Mouse (Mus musculus) neural tube, embryonic 13.5 days (tissue): ENCODE results near the gene Cnnm4. TPM values are rescaled to one million over a fixed set of nuclear protein-coding genes. Genes with fewer than 3 reads are reported as not detected.

Experiments used
- ATAC-seq: fragments of 200-750 bp; cut with Nextera tagmentation; 2 replicates; pipeline ENCODE4 v1.8.0; 2017; ENCODE audit warnings: low read depth, mild to moderate bottlenecking, moderate TSS enrichment, moderate library complexity
- H3K27ac ChIP-seq: fragments of 300-500 bp; sonication (generic); replicated peaks from 2 replicates; pipeline ENCODE4 v1.5.1; 2015; ENCODE audit warnings: moderate library complexity, mild to moderate bottlenecking, inconsistent platforms
- H3K27me3 ChIP-seq: fragments of 300-500 bp; sonication (generic); 2 replicates; pipeline ENCODE4 v1.6.1; 2015; ENCODE audit warnings: mild to moderate bottlenecking, inconsistent platforms
- H3K36me3 ChIP-seq: fragments of 300-500 bp; sonication (generic); 2 replicates; pipeline ENCODE4 v1.6.1; 2015; ENCODE audit warnings: mild to moderate bottlenecking, inconsistent platforms
- H3K4me1 ChIP-seq: fragments of 300-500 bp; sonication (generic); replicated peaks from 2 replicates; pipeline ENCODE4 v1.6.1; 2015; ENCODE audit warnings: inconsistent platforms
- H3K4me2 ChIP-seq: fragments of 300-500 bp; sonication (generic); 2 replicates; pipeline ENCODE4 v1.6.1; 2015; ENCODE audit warnings: inconsistent platforms, mild to moderate bottlenecking, moderate library complexity
- H3K4me3 ChIP-seq: fragments of 300-500 bp; sonication (generic); 2 replicates; pipeline ENCODE4 v1.5.1; 2015; ENCODE audit warnings: mild to moderate bottlenecking, inconsistent platforms
- H3K9ac ChIP-seq: fragments of 300-500 bp; sonication (generic); 2 replicates; pipeline ENCODE4 v1.6.1; 2015; ENCODE audit warnings: moderate library complexity, mild to moderate bottlenecking, inconsistent platforms
- H3K9me3 ChIP-seq: fragments of 300-500 bp; sonication (generic); 2 replicates; pipeline ENCODE4 v1.6.1; 2016; ENCODE audit warnings: inconsistent platforms
- WGBS: fragments of 180-500 bp; shearing (Covaris S2); methylation state at CpG from one replicate; pipeline ENCODE4 v1.1.7; 2015; 5-methylcytosine and 5-hydroxymethylcytosine counted together
- polyA plus RNA-seq: library from polyadenylated mRNA; unstranded; fragments of >200 nt; fragmentation: Nextera tagmentation; extraction: Ambion mirVana; gene quantifications from 2 replicates; pipeline ENCODE4 v1.2.1, GENCODE M21; 2015

The Cnnm4 gene
- polyA plus RNA-seq, 1 experiment from 2014 or later, result 9.3 TPM

DNA sequence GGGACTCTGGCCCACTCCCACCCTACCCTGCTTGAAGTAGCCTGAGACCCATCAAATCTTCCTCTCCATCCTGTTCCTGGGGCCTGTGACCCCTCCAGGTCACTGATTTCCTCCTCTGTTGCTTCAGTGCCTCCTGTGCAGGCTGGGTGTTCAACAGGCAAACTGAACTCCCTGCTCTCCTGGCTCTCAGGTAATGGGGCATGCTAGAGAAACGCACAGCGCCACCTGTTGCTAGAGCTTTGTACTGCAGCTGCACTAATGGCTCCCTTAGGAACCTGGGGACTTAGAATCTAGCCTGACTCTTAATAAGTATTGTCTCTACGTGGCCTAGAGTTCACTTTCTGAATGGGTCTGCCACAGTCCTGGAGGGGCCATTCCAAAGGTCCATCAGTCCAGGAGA, 29.8 kb downstream of the Cnnm4 start:
- Histone ChIP-seq H3K27ac (no peak overlapping the region), H3K27me3 (no peaks in the 10 kb centered on the region), H3K9ac (no peak overlapping the region), H3K4me2 (no peak overlapping the region), H3K4me3 (no peak overlapping the region), H3K9me3 (no peaks in the 10 kb centered on the region), H3K36me3 (peaks cover 17% of the 10 kb centered on the region), H3K4me1 (no peaks in the 10 kb centered on the region)
- 4% methylated on average over 3 of the region's 3 CpGs for WGBS
- peak; percentile 51; the same call in 1 of the 2 replicates for ATAC-seq

GRCm38 (mm10) chr1:36508238-36508637, 36.8 kb downstream of the Cnnm4 start:
- Histone ChIP-seq H3K36me3 (peaks cover 15% of the 10 kb centered on the region), H3K4me3 (no peak overlapping the region), H3K27me3 (no peaks in the 10 kb centered on the region), H3K9ac (no peak overlapping the region), H3K27ac (no peak overlapping the region), H3K4me1 (peaks cover 5% of the 10 kb centered on the region), H3K9me3 (no peaks in the 10 kb centered on the region), H3K4me2 (no peak overlapping the region)
- 95% methylated on average over 5 of the region's 5 CpGs for WGBS
- no peak for ATAC-seq

DNA sequence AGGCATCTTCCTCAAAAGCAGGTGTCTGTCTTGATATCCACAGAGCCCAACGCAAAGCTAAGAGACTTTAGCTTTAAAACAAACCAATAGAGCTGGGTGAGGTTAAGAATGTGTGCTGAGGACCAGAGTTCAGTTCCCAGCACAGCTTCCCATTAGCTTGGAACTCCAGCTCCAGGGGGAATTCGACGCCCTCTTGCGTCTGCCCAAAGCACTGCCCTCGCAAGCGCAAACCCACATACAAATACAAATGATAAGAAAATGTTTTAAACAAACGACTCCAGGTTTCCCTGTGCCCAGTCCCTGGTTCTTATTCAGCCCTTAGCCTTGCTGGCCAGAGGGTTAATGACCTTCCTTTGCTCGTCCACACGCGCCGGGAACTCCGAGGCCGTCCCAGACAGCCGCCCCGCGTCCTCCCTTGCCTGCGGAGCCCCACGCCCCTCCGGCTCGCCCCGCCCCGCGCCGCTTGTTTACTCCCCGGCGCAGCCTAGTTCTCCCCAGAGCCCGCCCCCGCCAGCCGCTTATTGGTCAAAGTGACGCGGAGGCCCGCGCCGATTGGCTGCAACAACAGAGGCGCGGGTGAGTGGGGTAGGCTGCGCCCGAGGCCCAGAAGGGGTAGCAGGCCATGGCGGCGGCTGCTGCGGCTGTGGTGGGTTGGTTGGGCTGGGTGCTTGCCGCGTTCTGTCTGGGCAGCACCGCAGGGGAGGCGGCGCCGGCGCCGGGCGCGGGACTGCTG, 40.0 kb downstream of the Cnnm4 start, which contains the start of gene Cnnm3:
Cnnm3 (plus strand) TSS at position 579 of the 733 bp plus-strand sequence.
- Histone ChIP-seq H3K36me3 (peaks cover 8% of the 10 kb centered on the region), H3K27ac (peak within 1 kb of the TSS; percentile 99), H3K4me1 (peaks cover 35% of the 10 kb centered on the region), H3K9ac (peak within 1 kb of the TSS; percentile 91), H3K9me3 (no peaks in the 10 kb centered on the region), H3K4me3 (peak within 1 kb of the TSS; percentile 93), H3K4me2 (peak within 1 kb of the TSS; percentile 95), H3K27me3 (no peaks in the 10 kb centered on the region)
- ATAC-seq, result peak; percentile 97
- WGBS, result 2% methylated on average over 51 of the region's 51 CpGs

DNA sequence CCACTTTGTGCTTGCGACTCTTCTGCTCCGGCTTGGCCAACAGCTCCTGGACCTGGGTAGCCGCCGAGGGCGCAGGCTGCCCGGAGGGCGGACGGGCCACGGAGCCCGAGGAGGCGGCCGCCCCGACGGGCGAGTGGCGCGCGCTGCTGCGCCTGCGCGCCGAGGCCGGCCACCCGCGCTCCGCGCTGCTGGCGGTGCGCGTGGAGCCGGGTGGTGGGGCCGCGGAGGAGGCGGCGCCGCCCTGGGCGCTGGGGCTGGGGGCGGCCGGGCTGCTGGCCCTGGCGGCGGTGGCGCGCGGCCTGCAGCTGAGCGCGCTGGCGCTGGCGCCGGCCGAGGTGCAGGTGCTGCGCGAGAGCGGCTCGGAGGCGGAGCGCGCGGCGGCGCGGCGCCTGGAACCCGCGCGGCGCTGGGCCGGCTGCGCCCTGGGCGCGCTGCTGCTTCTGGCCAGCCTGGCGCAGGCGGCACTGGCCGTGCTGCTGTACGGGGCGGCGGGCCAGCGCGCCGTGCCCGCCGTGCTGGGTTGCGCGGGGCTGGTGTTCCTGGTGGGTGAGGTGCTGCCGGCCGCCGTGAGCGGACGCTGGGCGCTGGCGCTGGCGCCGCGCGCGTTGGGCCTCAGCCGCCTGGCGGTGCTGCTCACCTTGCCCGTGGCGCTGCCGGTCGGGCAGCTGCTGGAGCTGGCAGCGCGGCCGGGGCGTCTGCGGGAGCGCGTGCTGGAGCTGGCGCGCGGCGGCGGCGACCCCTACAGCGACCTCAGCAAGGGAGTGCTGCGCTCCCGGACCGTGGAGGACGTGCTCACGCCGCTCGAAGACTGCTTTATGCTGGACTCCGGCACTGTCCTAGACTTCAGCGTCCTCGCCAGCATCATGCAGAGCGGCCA, 40.9 kb downstream of the Cnnm4 start:
- Histone ChIP-seq H3K36me3 (peaks cover 5% of the 10 kb centered on the region; the same call in 1 of the 2 replicates), H3K9me3 (no peaks in the 10 kb centered on the region), H3K4me2 (peak overlapping the region; percentile 95), H3K9ac (peak overlapping the region; percentile 91), H3K4me3 (peak overlapping the region; percentile 93), H3K27ac (peak overlapping the region; percentile 99), H3K27me3 (no peaks in the 10 kb centered on the region), H3K4me1 (peaks cover 38% of the 10 kb centered on the region)
- peak; percentile 82 for ATAC-seq
- WGBS, result under 1% methylated on average over 121 of the region's 126 CpGs

- H3K4me1 ChIP-seq, result peaks cover 44% of the 10 kb centered on the region
- H3K36me3 ChIP-seq, result peaks cover 10% of the 10 kb centered on the region; the same call in 1 of the 2 replicates
- peak overlapping the region; percentile 95 for H3K4me2 ChIP-seq
- H3K9me3 ChIP-seq, result no peaks in the 10 kb centered on the region
- under 1% methylated on average over 16 of the region's 16 CpGs for WGBS
- no peak for ATAC-seq
- peak overlapping the region; percentile 99 for H3K27ac ChIP-seq
- no peaks in the 10 kb centered on the region for H3K27me3 ChIP-seq
- peak overlapping the region; percentile 93 for H3K4me3 ChIP-seq
- peak overlapping the region; percentile 91 for H3K9ac ChIP-seq
These were observed 41.5 kb downstream of the Cnnm4 start for GRCm38 (mm10) chr1:36512966-36513280.

DNA sequence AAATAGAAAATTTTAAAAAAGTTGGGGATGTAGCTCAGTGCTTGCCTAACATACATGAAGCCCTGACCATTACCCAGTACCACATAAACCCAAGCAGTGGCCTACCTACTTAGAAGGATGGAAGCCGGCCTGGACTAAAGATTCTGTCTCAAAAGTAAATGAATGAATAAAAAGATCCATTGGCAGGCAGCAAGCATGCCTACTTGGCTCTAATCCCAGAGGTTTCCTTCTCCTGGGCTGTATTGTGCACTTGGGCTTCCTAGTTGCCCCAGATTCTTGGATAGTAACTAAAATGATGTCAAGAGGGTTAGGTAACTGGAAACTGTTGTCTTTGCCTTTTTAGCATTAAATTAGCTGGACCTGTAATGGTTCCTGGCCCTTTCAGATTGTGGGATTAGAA, 41.9 kb downstream of the Cnnm4 start:
- ATAC-seq, result no peak
- 0% methylated on average over 1 of the region's 1 CpGs for WGBS
- peak overlapping the region; percentile 99; the same call in 1 of the 2 replicates for H3K27ac ChIP-seq

DNA sequence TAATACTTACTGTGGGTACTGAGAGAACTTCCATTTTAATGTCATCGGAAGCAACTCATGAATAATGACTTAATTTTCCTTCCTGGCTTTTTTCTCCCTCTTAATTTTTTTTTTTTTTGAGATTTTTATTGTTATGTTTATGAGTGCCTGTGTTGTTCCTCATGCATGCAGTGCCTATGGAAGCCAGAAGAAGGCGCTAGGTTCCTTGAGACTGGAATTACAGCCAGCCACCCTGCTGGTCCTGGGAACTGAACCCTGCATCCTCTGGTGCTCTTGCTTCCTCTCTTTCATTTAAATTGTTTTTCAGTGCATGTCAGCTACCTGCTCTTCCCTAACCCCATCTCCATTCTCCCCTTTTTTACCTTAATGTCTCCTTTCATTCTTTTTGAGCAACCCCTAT, 42.3 kb downstream of the Cnnm4 start:
- Histone ChIP-seq H3K27ac (no peak overlapping the region), H3K9me3 (no peaks in the 10 kb centered on the region), H3K4me3 (peak overlapping the region; percentile 93), H3K36me3 (peaks cover 17% of the 10 kb centered on the region), H3K9ac (peak overlapping the region; percentile 91), H3K27me3 (no peaks in the 10 kb centered on the region), H3K4me2 (peak overlapping the region; percentile 95), H3K4me1 (peaks cover 49% of the 10 kb centered on the region)
- 36% methylated on average over 2 of the region's 2 CpGs for WGBS
- ATAC-seq, result no peak

More for the DNA sequence above, 41.9 kb downstream of the Cnnm4 start:
- H3K27me3 ChIP-seq, result no peaks in the 10 kb centered on the region
- H3K9ac ChIP-seq, result peak overlapping the region; percentile 91
- H3K36me3 ChIP-seq, result peaks cover 13% of the 10 kb centered on the region; the same call in 1 of the 2 replicates
- H3K4me2 ChIP-seq, result peak overlapping the region; percentile 95
- peak overlapping the region; percentile 93 for H3K4me3 ChIP-seq
- no peaks in the 10 kb centered on the region for H3K9me3 ChIP-seq
- peaks cover 47% of the 10 kb centered on the region for H3K4me1 ChIP-seq

DNA sequence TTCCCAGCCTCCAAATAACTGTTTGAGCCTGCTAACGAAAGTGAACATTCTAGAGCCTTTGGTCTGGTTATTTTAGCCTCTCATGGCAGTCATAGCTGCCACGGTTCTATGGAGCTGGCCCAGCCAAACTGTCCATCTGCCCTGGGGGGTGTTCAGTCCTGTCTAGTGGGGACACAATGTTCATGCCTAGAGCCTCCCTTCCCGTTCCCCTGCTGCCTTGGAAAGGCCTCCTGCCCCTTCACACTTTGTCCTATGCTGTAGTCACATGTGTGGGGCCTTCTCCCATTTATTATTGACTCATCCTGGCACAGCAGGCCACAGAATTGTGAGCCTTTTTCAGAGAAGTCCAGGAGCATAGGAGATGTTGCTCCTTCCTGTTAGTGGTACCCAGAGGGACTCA, 46.8 kb downstream of the Cnnm4 start:
- no peaks in the 10 kb centered on the region for H3K27me3 ChIP-seq
- no peak overlapping the region for H3K4me2 ChIP-seq
- no peak overlapping the region for H3K27ac ChIP-seq
- ATAC-seq, result no peak
- H3K9ac ChIP-seq, result no peak overlapping the region
- H3K9me3 ChIP-seq, result no peaks in the 10 kb centered on the region
- peaks cover 60% of the 10 kb centered on the region for H3K4me1 ChIP-seq
- H3K36me3 ChIP-seq, result peaks cover 59% of the 10 kb centered on the region
- WGBS, result 78% methylated on average over 3 of the region's 3 CpGs
- no peak overlapping the region for H3K4me3 ChIP-seq

- H3K4me1 ChIP-seq, result peaks cover 60% of the 10 kb centered on the region
- H3K9ac ChIP-seq, result no peak overlapping the region
- no peak overlapping the region for H3K27ac ChIP-seq
- no peak overlapping the region for H3K4me2 ChIP-seq
- H3K27me3 ChIP-seq, result no peaks in the 10 kb centered on the region
- no peaks in the 10 kb centered on the region for H3K9me3 ChIP-seq
- peaks cover 72% of the 10 kb centered on the region for H3K36me3 ChIP-seq
- WGBS, result 78% methylated on average over 11 of the region's 11 CpGs
- ATAC-seq, result no peak
- no peak overlapping the region for H3K4me3 ChIP-seq
These were observed 48.2 kb downstream of the Cnnm4 start for GRCm38 (mm10) chr1:36519626-36520025.

DNA sequence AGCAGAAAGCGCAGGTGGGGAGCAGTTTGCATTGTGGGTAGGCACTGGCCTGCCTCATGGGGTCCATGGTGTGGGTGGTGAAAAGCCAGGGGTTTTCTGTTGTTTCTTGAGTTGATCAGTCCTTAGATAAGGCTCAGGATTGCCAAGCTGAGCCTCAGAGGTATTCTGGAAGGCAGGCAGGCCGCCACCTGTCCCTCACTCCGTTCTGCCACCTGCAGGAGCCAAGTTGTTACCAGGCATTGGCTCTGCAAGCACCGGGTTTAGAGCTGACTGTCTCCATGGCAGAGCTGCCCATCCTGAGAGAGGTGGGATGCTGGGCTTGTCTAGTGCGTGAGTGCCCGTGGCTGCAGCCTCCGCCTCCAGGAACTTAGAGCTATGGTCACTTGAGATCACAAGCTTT, 50.8 kb downstream of the Cnnm4 start:
- no peaks in the 10 kb centered on the region for H3K27me3 ChIP-seq
- peaks cover 44% of the 10 kb centered on the region for H3K4me1 ChIP-seq
- no peak overlapping the region for H3K27ac ChIP-seq
- H3K4me3 ChIP-seq, result no peak overlapping the region
- no peak overlapping the region for H3K4me2 ChIP-seq
- 93% methylated on average over 7 of the region's 7 CpGs for WGBS
- peaks cover 93% of the 10 kb centered on the region for H3K36me3 ChIP-seq
- H3K9me3 ChIP-seq, result no peaks in the 10 kb centered on the region
- H3K9ac ChIP-seq, result no peak overlapping the region
- ATAC-seq, result no peak

DNA sequence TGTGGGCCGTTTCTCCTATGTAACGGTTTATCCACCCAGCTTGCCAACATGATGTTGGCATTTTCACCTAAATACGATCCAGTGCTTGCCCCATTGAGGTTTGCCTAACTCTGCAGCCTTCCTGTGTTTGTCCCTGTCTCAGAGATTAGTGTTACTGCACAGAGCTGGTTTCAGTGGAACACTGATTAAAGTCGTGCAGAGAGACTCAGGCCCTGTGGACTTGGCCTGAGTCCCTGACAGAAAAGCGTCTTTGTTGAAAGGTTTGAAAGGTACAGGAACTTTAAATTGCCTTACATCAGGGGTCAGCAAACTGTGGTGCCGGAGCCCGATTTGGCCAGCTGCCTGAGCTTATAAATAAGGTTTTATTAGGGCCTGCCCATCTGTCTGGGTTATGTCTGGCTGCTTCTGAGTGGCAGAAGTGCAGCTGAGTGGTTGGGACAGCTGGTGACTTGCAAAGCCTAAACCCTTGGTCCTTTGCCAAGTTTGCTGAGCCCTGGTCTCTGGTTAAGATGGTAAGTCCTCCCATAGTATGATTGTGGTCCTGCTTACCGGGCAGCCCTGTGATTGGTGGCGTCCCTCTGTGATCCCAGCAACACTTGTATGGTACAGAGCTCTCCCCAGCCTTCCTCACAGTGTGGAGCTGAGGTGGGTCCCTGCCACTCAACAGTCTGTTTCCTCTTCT, 52.1 kb downstream of the Cnnm4 start:
- 38% methylated on average over 9 of the region's 9 CpGs for WGBS
- H3K4me1 ChIP-seq, result peaks cover 46% of the 10 kb centered on the region
- ATAC-seq, result peak; percentile 65
- H3K27ac ChIP-seq, result peak overlapping the region; percentile 67
- H3K9me3 ChIP-seq, result no peaks in the 10 kb centered on the region
- no peak overlapping the region for H3K4me3 ChIP-seq
- H3K27me3 ChIP-seq, result no peaks in the 10 kb centered on the region
- no peak overlapping the region for H3K4me2 ChIP-seq
- peak overlapping the region; percentile 31; the same call in 1 of the 2 replicates for H3K9ac ChIP-seq
- peaks cover 84% of the 10 kb centered on the region for H3K36me3 ChIP-seq

GRCm38 (mm10) chr1:36524058-36524457, 52.6 kb downstream of the Cnnm4 start:
- WGBS, result 78% methylated on average over 5 of the region's 5 CpGs
- peaks cover 78% of the 10 kb centered on the region for H3K36me3 ChIP-seq
- H3K27ac ChIP-seq, result peak overlapping the region; percentile 67
- peaks cover 48% of the 10 kb centered on the region for H3K4me1 ChIP-seq
- no peaks in the 10 kb centered on the region for H3K9me3 ChIP-seq
- H3K27me3 ChIP-seq, result no peaks in the 10 kb centered on the region
- H3K9ac ChIP-seq, result no peak overlapping the region
- no peak overlapping the region for H3K4me3 ChIP-seq
- no peak overlapping the region for H3K4me2 ChIP-seq
- ATAC-seq, result no peak
